Mouse (Mus musculus) kidney, adult 2 months (tissue): Measurements from ENCODE around the gene Psg23.
"Not testable (repeated sequence)": the region's sequence is repeated elsewhere in the genome, so short reads cannot be mapped to it uniquely, and the experiment has no call there.

Experiments
- CTCF ChIP-seq: fragments of 200-500 bp; conservative IDR thresholded peaks from 2 replicates; pipeline ENCODE4 v1.5.1; 2011; ENCODE audit warnings: low read depth, mild to moderate bottlenecking, control low read depth, low read length, moderate library complexity, mixed read lengths; ENCODE audit not compliant: insufficient read depth, insufficient read length
- POLR2A ChIP-seq: fragments of 200-500 bp; IDR thresholded peaks from one replicate; pipeline ENCODE4 v1.6.1; 2011; ENCODE audit warnings: low read depth, low read length, control low read depth

- not testable (repeated sequence) for TF ChIP-seq CTCF, POLR2A
These were observed 10.6 kb upstream of the Psg23 start for GRCm38 (mm10) chr7:18626921-18627320.
